Mouse (Mus musculus): ENCODE measurements at regions not wholly inside any gene's neighbourhood (a gene's known extent, or its start where the extent isn't known, plus 50 kb on each side); places are given as distances from the start of the nearest gene placed in this dataset.

GRCm38 (mm10) chr13:15221322-15221721 lies 241.7 kb upstream of the Gli3 start:
- DNase-seq (ENCODE audit: low read depth, low spot score) = no peak

GRCm38 (mm10) chr13:15227641-15228040 lies 235.4 kb upstream of the Gli3 start:
- DNase-seq (ENCODE audit: low read depth, low spot score) = no peak

Data from retina, postnatal 7 days (tissue).